Mouse (Mus musculus): ENCODE data around the gene Fam227b. TPM values are rescaled to one million over a fixed set of nuclear protein-coding genes. Genes with fewer than 3 reads are reported as not detected.

Gene Fam227b
- polyA plus RNA-seq, 1 experiment from 2014 or later = not detected

DNA sequence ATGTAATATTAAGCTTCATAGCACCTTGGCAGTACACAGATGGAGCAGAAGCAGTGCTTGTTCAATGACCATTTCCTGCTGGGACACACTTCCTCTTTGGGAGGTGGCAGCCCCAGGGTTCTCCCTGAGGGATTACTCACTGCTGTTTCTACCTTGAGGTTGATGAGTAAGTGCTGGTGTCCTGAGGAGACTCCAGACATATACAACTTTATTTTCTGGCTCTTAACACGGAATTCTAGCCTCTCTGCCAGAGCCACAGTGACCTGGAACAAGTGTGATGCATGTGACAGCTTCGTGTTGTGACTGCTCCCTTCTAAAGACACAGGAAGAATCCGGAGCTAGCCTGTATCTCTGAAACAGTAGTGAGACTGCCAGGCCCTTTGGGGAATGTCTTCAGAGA lies 217.8 kb downstream of the Fam227b start:
- H3K27me3 ChIP-seq (replicated peaks; ENCODE audit: control insufficient read depth, insufficient read depth, low read length) = no peaks in the 10 kb centered on the region
- H3K4me2 ChIP-seq (ENCODE audit: low read length) = no peak overlapping the region
- DNase-seq (ENCODE audit: low spot score) (no peak), ATAC-seq (no peak)
- H3K4me3 ChIP-seq (ENCODE audit: low read depth, low read length) = no peak overlapping the region
- H3K4me1 ChIP-seq (ENCODE audit: control insufficient read depth, insufficient read depth, low read length) = no peaks in the 10 kb centered on the region
- 85% methylated on average over 3 of the region's 3 CpGs for WGBS
- H3K9ac ChIP-seq (ENCODE audit: low read length) = no peak overlapping the region
- no peaks in the 10 kb centered on the region for H3K9me3 ChIP-seq (replicated peaks; ENCODE audit: control insufficient read depth, low read length)
- no peak overlapping the region for H3K27ac ChIP-seq (ENCODE audit: low read depth, low read length)
- 0 out of 2 replicates have a peak, but pooled peaks cover 3% of the 10 kb centered on the region for H3K36me3 ChIP-seq (ENCODE audit: control insufficient read depth, insufficient read depth, low read length)

Other genes with a start within 250 kb of the Fam227b start
- 0.53 and 0.62 TPM in 2 replicates for gene Fgf7, start 117.3 kb downstream of the Fam227b start, polyA plus RNA-seq (2014; fragmentation: Nextera tagmentation; extraction: Ambion mirVana)
- gene Dtwd1, start 137 bp upstream of the Fam227b start, polyA plus RNA-seq (2014; fragmentation: Nextera tagmentation; extraction: Ambion mirVana) = 23.7 and 23.8 TPM in 2 replicates
- not detected in 2 replicates for gene Gm17555, start 63.1 kb upstream of the Fam227b start, polyA plus RNA-seq (2014; fragmentation: Nextera tagmentation; extraction: Ambion mirVana)